Mouse (Mus musculus) embryo, embryonic 9.5 days (tissue): ENCODE results near the gene Gatb.

Experiments
- DNase-seq: peaks from one replicate; pipeline ENCODE4 v3.0.0-alpha.2; 2017; ENCODE audit errors: extremely low spot score

Gene Gatb

DNA sequence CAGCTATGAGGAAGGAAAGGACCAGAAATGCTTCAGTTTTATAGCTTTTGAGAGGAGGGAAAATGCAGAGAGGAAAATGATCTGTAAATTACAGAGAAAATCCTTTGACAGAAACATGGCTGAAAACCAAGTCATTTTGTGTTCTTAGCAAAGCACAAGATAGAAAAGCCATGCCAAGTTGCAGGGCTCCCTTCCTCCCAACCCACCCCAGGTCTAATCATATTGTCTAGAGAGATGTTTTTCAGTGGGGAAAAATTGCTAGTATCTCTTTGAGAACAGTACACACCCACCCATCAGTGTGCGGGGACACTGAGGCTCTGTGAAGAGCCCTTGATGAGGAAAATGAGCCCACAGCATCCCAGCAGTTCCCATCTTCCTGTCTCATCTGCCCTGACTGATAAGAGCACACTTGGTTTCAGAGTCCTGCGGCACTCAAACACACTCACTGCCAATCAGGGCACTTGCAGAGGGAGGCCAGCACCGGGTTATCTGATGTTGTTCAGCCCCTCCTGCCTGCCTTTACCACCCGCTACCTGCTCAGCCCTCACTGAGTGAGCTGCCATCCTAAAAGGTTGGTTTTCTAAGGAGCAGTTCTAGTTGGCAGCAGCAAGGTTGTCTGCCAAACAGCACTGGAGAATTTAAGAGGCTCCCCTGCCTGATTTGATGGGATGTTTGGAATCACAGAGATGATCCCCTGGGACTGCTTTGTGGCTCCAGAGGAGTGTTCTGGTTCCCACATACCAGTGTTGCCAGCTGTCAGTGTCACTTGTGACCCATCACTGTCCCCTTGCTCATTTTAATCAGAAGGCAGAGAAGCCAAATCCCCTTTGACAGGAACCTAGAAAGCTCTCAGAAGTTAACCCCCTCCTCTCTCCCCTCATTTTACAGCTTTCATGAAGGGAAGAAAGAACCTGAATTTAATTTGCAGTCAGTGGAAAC, 79.1 kb downstream of the Gatb start:
- DNase-seq: no peak

DNA sequence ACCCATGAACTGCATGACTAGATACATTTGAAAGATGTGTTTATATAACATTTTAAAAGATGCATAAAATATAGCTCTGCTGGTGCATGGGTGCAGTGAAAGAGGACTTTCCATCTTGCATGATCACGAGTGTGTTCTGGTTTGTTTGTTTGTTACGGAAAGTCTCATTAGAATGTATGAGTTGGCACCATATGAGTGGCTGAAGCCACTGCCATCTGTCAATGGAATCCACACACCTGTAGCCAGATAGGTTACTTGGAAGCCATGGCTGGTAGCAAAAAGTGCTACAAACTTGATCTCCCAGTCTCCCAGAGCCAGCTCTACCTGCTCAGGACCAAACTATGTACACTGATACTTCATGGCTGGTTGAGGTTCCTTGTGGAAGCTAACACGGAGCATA, 81.6 kb downstream of the Gatb start:
- no peak for DNase-seq

DNA sequence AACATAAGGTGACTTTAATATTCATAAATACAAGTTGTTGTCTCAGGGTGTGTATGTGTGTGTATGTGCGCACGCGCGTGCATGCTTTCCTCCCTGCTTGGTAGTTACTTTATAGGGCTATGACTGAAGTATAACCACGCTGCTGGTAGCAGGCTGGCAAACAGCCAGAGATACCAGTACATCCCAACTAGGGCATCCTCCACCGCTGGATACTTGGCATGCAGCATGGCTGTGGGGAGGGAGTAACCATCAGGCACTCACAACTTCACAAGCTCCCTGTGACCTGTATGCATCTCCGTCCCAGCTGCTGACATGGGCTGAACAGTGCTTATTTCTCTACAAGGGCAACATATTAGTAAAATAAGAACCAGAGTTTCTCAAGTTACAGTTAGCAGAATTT, 85.8 kb downstream of the Gatb start:
- DNase-seq: no peak

DNA sequence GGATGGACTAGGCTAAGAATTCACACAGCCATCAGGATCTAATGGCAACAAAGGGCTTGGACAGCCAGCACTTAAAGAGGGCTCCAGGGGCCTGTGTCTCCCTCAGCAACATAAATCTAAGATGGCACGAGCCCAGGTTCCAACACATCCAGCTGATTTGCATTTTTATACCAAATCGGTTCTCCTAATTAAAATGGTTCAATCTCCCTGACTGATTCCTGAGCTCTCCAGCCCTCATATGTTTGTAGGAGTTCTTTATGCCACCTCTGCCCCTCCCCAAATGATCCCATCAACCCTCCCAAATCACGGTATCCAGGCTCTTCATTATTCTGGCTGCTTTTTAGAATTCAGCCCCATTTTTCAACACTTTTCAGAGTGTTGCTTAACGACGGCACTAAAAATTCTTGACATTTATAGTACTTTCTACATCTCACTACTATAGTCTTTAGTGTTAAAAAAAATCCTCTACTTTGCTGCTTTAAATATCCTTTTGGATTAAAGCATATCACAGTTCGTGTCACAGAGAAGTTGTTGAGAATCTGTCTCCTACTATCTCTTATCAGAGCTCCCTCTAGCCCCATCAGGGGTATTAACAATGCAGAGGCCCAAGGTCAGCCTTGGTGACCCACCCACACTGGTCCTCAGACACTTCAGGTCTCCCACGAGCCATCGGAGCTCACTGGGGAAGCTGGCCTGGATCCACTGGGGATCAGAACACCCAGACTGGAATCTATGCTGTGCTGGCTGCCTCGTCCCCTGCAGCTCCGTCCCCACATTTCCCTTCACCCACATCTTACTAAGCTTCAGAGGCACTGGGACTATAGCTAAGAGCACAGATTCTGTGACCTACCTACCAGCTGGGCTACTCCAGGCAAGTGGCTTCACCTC, 88.3 kb downstream of the Gatb start:
- no peak for DNase-seq

DNA sequence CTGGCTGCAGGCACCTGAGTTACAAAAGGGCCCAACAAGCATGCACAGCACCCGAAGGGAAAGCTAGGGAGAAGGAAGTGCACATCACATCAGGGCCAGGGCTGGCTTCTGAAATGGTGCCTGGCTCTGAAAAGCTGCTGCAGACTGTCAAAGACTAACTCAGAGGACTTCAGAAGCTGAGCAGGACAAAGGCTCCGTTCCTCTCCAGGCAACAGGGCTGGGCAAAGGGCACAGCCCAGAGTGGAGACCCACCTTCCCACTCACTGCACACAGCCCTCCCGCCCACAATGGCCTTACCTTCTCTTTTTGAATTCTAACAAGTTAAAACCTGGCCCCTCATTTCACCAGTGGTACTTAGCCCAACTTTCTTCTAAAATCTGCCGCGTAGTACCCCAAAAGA, 89.9 kb downstream of the Gatb start:
- DNase-seq: no peak

DNA sequence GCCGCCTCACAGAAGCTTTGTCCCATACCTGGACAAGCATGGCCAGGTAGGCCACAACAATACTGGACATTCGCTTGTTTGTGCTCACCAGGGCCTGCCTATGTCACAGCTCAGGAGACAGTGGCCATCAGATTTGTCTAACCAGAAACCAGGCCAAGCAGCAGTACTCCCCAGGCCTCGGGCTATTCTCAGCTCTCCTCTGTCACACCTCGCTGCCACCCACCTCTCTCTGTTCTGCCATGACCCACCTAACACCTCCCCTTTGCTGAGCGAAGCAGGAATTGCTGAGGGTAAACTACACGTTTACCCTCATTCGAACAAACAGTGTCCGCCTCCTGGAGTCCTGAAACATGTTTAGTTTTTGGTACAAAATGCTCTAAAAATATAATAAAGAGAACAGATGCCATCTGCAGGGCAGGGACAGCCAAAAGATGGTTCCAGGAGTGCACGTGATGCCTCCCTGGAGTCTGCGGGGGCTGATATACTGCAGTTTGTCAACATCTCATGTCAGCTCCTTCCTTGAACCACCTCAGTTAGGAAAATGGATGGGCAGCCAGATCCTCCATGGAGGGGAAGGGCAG, 90.8 kb downstream of the Gatb start:
- DNase-seq: no peak

DNA sequence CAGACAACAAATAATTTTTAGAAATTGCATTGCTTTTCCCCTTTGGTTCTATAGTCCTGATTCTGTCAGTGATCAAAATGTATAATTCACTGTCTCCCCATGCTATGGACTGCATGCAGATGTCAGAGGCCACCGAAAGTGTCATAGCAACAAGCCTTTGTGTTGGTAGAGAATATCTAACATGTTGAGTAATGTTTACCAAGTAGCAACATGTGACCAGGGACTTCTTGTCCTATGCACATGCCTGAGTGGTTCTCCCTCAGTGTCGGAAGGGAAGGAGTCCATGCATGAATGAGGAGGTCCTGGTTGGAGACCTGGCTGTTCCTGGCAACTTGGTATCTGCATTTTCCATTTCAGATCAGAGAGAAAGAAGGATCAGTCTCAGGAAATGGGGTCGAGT, 92.2 kb downstream of the Gatb start:
- DNase-seq: no peak

DNA sequence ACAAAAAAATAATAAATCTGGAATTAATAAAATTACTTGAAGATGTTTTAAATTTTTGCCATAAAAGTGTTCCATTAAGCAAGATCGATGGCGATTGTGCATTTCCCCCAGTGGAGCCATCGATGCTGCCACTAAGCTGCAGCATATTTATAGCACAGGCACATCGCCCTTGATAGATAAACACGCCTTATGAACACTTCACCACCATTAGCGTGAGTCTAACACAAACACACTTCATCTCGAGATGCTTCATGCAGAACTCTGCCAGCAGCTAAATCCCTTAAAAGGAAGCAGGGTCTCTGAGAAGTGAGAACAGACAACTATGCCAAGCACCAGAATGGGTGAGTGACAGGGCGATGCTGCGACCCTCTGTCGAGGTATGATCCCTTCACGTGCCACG, 92.8 kb downstream of the Gatb start:
- no peak for DNase-seq

DNA sequence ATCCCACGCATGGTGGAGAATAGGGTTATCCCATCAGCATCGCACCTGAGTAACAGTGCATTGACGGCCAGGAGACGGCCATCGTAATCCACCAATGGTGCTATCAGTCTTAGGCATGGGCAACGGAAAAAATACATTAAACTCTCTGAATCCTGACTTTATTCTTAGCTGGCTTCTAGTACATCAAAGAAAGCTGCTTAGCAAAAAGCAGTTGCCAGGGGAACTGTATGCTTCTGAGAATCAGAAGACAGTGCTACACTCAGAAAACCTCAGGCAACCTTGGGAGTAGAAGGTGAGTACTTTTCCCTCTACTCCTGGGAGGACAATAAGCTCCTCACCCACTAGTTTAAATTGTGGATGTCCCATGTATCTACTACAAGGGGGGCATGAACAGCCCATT, 93.8 kb downstream of the Gatb start:
- no peak for DNase-seq

DNA sequence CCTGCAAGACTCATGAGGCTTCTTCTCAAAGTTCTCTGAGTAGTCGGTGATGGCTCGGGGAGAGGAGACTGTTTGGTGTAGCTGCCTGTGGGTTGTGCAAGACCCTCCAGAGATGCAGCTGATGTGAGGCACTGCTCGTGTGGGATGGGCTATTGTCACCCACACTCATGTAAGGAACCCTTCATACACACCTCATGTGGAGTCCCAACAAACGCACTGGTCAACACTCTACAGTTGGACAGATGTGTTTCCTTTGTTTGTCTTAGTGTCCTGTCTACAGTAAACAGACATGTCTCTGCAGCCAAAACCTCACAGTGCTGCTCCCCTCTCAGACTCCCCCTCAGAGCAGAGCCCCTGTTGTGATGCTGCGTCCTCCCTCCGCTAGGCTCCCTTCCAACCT, 95.9 kb downstream of the Gatb start:
- no peak for DNase-seq

DNA sequence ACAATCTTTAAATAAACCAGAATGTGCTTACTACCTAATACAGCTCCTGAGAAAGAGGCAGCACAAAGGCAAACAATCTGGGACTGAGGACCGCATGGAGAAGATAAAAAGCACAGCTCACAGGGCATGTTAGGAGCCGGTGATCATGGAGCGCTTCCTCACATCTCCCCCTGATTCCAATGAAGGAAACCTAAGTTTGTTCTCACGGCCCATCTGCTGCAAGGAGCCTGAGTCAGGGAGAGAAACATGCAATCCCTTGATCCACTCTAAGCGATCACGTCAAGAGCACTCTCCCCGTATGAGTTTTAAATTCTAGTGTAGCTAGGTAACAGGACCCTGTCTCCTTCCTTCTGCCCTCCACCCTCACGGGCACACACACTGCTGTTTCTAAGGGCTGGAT, 103.2 kb downstream of the Gatb start:
- DNase-seq: no peak

DNA sequence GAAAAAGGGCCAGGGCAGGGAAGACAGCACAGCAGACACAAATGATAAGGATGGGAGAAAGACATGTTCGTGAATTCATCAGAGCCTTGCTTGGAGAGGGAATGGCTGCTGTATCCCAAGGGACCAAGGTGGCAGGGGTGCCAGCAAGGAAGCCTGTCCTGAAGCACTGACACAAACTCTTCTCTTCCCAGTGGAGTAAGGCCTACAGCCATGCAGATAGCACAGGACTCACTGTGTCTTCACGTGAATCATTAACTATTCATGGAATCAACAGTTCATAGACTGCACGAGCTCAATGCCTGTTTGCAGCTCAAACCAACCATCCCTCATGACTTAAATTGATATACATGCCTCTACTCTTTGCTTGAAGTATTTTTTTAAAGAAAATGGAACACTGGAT, 104.0 kb downstream of the Gatb start:
- no peak for DNase-seq

DNA sequence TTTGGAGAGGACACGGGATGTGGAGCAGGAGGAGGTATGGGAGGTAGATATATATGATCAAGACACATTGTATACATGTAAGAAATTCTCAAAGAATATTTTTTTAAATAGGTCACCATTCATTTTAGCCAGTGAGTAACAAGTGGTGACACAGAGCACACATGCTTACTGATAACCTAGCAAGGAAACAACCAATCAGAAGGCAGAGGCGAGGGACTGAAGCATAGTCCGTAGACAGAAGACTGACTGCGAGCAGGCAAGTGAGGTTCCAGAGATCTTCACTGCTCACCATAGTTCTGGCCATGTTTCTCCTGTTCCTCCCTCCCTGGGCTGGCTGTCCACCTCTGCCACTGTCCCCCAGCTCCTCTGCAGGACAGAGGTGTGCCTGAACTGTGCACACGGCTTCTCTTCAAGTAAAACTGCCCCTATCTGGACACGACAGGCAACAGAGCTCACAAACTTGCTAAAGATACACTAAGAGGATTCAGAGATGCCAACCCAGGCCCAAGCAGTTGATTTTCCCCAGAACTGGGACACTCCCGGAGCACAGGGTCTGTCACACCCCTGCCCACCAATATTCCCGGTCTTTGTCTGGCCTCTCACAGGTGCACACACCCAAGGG, 105.5 kb downstream of the Gatb start:
- no peak for DNase-seq

DNA sequence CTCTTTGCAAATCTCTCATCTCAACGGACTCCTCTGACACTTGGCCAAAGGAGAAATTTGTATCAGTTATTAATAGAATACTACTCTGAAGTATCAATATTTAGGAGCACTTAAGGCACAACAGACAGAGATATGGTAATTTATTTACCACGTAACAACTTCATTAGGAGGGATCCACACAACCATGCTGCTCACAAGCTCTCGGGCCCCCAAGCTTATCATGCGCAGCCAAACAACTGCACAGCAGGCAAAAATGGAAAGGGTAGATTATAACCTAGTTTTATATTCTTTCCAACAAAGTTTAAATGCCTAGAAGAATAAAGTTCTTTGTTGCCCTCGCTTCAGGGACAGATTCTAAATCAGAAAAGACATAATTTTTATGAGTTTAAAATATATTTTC, 106.0 kb downstream of the Gatb start:
- DNase-seq: no peak

DNA sequence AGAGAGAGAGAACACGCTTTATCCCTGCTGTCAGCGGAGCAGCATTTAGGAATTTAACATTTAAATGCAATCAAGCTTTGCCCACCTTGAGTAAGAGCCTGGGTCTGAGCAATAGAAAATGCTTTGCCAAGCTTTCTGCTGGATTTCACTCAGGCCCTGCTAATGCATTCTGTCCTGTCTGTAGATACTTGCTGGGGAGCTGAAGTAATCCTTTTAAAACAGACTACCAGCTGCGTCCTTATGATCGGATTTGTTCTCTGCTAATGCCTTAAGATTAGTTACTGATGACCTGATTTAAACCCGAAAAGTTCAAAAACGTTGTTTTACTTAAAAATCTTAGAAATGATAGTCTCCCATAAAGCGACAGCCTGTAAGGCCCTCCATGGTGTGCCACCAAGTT, 107.2 kb downstream of the Gatb start:
- DNase-seq: no peak

DNA sequence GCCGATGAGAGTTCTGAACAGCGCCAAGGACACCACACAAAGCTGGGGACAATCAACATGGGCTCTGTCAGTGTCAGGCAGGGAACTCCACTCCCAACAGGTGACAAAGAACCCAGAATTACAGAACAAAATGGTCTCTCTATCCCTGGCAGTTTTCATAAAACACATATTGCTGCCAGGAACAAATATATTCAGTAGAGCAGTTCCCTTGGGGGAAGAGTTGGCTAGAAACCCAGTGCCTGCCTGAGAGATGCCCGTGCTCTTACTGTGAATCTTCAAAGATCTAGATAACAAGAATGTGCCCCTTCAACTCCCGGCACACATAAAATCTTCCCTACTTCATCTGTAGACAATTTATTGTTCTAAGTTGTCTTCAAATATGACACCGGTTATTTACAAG, 109.7 kb downstream of the Gatb start:
- no peak for DNase-seq

DNA sequence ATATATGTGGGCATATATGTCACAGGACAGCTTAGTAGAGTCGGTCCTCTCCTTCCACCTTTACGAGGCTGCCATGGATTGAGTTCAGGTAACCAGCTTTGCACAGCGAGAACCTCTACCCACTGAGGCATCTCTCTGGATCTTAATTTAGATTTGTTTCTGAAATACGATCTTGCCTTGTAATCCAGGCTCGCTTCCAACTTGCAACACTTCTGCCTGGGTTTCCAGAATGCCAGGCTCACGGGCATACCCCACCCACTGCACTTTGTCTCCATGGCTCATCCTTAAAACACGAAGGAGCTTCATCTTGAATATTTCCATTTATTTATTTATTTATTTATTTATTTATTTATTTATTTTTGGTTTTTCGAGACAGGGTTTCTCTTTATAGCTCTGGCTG, 111.4 kb downstream of the Gatb start:
- DNase-seq: no peak

DNA sequence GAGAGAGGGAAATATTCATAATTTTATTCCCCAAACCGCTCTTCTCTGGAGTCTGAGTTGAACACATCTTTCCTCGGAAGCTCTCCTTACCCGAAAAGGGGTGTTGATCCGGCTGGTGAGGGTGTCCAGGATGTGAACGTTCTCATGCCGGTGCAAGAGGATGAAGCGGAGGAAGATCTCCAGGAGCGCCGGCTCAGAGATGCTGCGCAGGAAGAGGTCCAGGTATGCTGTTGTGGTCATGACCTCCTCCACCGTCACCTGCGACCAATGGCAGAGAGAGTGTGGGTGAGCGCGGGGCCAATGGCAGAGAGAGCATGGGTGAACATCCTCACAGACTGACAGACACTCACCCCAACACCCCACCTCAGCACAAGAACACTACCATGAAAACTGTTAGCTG, 114.4 kb downstream of the Gatb start:
- DNase-seq: no peak

DNA sequence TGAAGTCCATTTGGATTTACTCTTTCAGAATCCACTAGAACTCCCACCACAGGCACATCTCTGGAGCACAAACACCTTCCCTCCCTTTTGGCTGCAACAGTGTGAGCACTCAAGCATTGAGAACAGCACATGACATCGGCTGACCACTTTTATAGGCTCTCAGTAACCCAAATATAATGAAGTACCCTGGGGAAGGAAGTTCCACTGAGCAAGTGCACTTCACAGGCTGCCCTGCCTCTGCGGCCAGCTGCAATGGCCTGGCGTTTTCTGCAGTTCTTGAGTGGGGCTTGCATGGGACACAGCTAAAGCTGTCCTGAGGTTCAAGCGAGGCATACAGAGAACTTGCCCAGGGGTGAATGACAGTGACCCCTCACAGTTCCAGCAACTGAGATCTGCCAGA, 117.2 kb downstream of the Gatb start:
- DNase-seq: no peak

DNA sequence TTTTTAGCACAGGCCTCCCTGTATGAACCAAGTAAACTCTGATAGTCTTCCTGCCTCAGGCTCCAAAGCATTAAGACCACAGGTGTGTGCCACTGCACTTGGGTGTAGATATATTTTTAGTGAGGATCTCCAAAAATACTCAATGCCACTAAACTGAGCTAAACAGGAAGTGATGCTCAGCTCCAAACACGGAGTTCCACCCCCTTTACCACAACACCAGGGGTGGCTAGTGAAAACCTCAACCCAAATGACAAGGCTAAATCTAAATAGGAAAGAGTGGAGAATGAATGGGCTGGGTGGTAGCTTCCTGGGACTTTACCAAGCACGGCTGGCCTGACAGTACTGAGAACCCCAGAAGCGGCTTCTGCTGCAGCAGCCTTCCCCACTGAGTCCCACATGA, 119.1 kb downstream of the Gatb start:
- no peak for DNase-seq

DNA sequence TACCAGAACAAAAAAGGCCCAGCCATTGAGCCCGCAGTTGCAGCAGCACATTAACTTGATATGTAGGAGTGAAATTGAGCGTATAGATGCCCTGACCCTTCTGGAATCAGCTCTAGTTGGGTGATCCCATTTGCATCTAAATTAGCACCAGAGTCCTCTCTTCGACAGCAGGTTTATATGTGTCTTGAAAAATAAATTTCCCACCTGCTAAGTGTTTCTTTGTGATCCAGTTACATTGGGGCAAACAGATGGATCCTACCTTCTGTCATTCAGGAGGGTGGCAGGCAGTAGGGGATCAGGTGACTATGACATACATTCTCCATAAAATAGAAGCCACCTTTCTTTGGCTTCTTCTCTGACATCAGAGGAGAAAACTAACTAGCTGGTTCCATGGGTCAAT, 121.1 kb downstream of the Gatb start:
- no peak for DNase-seq

DNA sequence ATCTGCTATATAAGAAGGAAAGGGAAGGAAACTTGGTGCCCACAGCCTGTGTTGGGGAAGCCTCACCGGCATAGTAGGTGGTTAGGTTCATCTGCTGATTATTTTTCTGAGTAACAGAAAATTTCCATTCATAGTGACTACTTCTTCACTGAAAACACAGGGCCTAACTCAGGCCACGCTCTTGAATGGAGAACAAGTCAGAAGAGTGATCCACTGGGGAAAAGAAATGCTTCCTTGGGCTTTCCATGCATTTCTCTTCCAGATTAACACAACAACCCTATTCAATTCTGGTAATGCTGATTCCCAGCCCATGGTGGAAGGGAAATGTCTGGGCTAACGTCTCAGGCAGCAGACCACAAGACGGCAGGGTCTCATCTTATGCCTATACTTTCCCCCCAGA, 124.6 kb downstream of the Gatb start:
- no peak for DNase-seq
